Mouse (Mus musculus) small intestine, adult 2 months (tissue): ENCODE measurements at regions not wholly inside any gene's neighbourhood (a gene's known extent, or its start where the extent isn't known, plus 50 kb on each side); places are given as distances from the start of the nearest gene placed in this dataset.

ENCODE experiments used
- H3K27ac ChIP-seq: fragments of 200-500 bp; 2 replicates; pipeline ENCODE4 v1.5.1; 2012; ENCODE audit warnings: low read depth, low read length, control low read depth, inconsistent platforms; ENCODE audit not compliant: insufficient read depth
- H3K27me3 ChIP-seq: fragments of 200-500 bp; 2 replicates; pipeline ENCODE4 v1.6.1; 2012; ENCODE audit warnings: mild to moderate bottlenecking, moderate library complexity, low read length, inconsistent platforms; ENCODE audit not compliant: control insufficient read depth, insufficient read depth
- H3K36me3 ChIP-seq: fragments of 200-500 bp; 2 replicates; pipeline ENCODE4 v1.6.1; 2012; ENCODE audit warnings: mild to moderate bottlenecking, low read length, control low read depth, inconsistent platforms; ENCODE audit not compliant: control insufficient read depth, insufficient read depth
- H3K4me1 ChIP-seq: fragments of 200-500 bp; 2 replicates; pipeline ENCODE4 v1.6.1; 2012; ENCODE audit warnings: low read length, inconsistent platforms, mixed read lengths; ENCODE audit not compliant: control insufficient read depth, insufficient read depth, insufficient read length
- H3K4me3 ChIP-seq: fragments of 200-500 bp; 2 replicates; pipeline ENCODE4 v1.5.1; 2012; ENCODE audit warnings: low read depth, mild to moderate bottlenecking, control low read depth, inconsistent platforms, low read length, moderate library complexity
- CTCF ChIP-seq: fragments of 200-500 bp; IDR thresholded peaks from 2 replicates; pipeline ENCODE4 v1.5.1; 2012; ENCODE audit warnings: low read depth, mild to moderate bottlenecking, control low read depth, inconsistent platforms, low read length, moderate library complexity, mixed read lengths; ENCODE audit not compliant: insufficient replicate concordance, insufficient read length; ENCODE audit errors: extremely low read depth
- POLR2A ChIP-seq: fragments of 200-500 bp; IDR thresholded peaks from 2 replicates; pipeline ENCODE4 v1.6.1; 2012; ENCODE audit warnings: low read depth, mild to moderate bottlenecking, control low read depth, inconsistent platforms, low read length, moderate library complexity
- WGBS: fragments of 180-500 bp; shearing (Covaris S2); methylation state at CpG from one replicate; pipeline ENCODE4 v1.1.7; 2018; 5-methylcytosine and 5-hydroxymethylcytosine counted together

- Histone ChIP-seq H3K4me1 (peaks cover 4% of the 10 kb centered on the region; the same call in 1 of the 2 replicates), H3K27ac (no peak overlapping the region), H3K27me3 (no peaks in the 10 kb centered on the region), H3K4me3 (no peak overlapping the region), H3K36me3 (no peaks in the 10 kb centered on the region)
- TF ChIP-seq POLR2A (no peak), CTCF (no peak)
- 60% methylated on average over 3 of the region's 3 CpGs for WGBS
These were observed 65.2 kb downstream of the Slc30a10 start for GRCm38 (mm10) chr1:185519811-185520210.

- Histone ChIP-seq H3K27me3 (no peaks in the 10 kb centered on the region), H3K4me1 (no peaks in the 10 kb centered on the region), H3K36me3 (no peaks in the 10 kb centered on the region), H3K4me3 (no peak overlapping the region), H3K27ac (no peak overlapping the region)
- TF ChIP-seq POLR2A, result no peak
- TF ChIP-seq CTCF, result no peak
- WGBS, result 78% methylated on average over 10 of the region's 10 CpGs
These were observed 69.4 kb downstream of the Slc30a10 start for GRCm38 (mm10) chr1:185524020-185524419.

- WGBS, result 95% methylated on average over 5 of the region's 5 CpGs
- Histone ChIP-seq H3K4me1 (no peaks in the 10 kb centered on the region), H3K27ac (no peak overlapping the region), H3K4me3 (no peak overlapping the region), H3K36me3 (no peaks in the 10 kb centered on the region), H3K27me3 (no peaks in the 10 kb centered on the region)
- TF ChIP-seq CTCF (no peak), POLR2A (no peak)
These were observed 78.8 kb downstream of the Slc30a10 start for GRCm38 (mm10) chr1:185533471-185533870.

GRCm38 (mm10) chr1:185534129-185534528 lies 79.5 kb downstream of the Slc30a10 start:
- Histone ChIP-seq H3K27me3 (no peaks in the 10 kb centered on the region), H3K4me1 (no peaks in the 10 kb centered on the region), H3K36me3 (no peaks in the 10 kb centered on the region), H3K27ac (no peak overlapping the region), H3K4me3 (no peak overlapping the region)
- TF ChIP-seq CTCF, result no peak
- TF ChIP-seq POLR2A, result no peak
- 82% methylated on average over 1 of the region's 1 CpGs for whole genome bisulfite sequencing

GRCm38 (mm10) chr1:185535321-185535720 lies 80.7 kb downstream of the Slc30a10 start:
- TF ChIP-seq POLR2A, result no peak
- no peak for TF ChIP-seq CTCF
- WGBS, result 80% methylated on average over 6 of the region's 6 CpGs
- no peak overlapping the region for H3K27ac ChIP-seq
- no peaks in the 10 kb centered on the region for H3K27me3 ChIP-seq
- H3K36me3 ChIP-seq, result no peaks in the 10 kb centered on the region
- no peaks in the 10 kb centered on the region for H3K4me1 ChIP-seq
- no peak overlapping the region for H3K4me3 ChIP-seq

- WGBS, result 90% methylated on average over 4 of the region's 4 CpGs
- H3K27me3 ChIP-seq, result no peaks in the 10 kb centered on the region
- no peak for TF ChIP-seq CTCF
- no peak for TF ChIP-seq POLR2A
- H3K36me3 ChIP-seq, result no peaks in the 10 kb centered on the region
- H3K4me3 ChIP-seq, result no peak overlapping the region
- no peak overlapping the region for H3K27ac ChIP-seq
- H3K4me1 ChIP-seq, result no peaks in the 10 kb centered on the region; the same call in 1 of the 2 replicates
These were observed 82.6 kb downstream of the Slc30a10 start for GRCm38 (mm10) chr1:185537236-185537635.

- Histone ChIP-seq H3K27me3 (no peaks in the 10 kb centered on the region), H3K27ac (no peak overlapping the region), H3K4me3 (no peak overlapping the region), H3K36me3 (no peaks in the 10 kb centered on the region), H3K4me1 (no peaks in the 10 kb centered on the region; the same call in 1 of the 2 replicates)
- whole genome bisulfite sequencing, result 72% methylated on average over 1 of the region's 1 CpGs
- no peak for TF ChIP-seq CTCF
- TF ChIP-seq POLR2A, result no peak
These were observed 84.8 kb downstream of the Slc30a10 start for GRCm38 (mm10) chr1:185539458-185539857.

GRCm38 (mm10) chr1:185546346-185546745 lies 91.7 kb downstream of the Slc30a10 start:
- Histone ChIP-seq H3K27me3 (no peaks in the 10 kb centered on the region), H3K36me3 (no peaks in the 10 kb centered on the region), H3K4me3 (no peak overlapping the region), H3K27ac (no peak overlapping the region), H3K4me1 (no peaks in the 10 kb centered on the region; the same call in 1 of the 2 replicates)
- TF ChIP-seq POLR2A (no peak), CTCF (no peak)
